Mouse (Mus musculus) inflammation-experienced regulatory T-cells, adult 6 months (primary cell): Measurements from ENCODE around the gene Palmd. TPM values are rescaled to one million over a fixed set of nuclear protein-coding genes. Genes with fewer than 3 reads are reported as not detected.

Experiments
- ATAC-seq: one replicate; pipeline ENCODE4 v1.8.0; 2017
- polyA plus RNA-seq, 3 experiments: library from polyadenylated mRNA; unstranded; fragments of 100-300 nt; shearing (Covaris generic); gene quantifications; one replicate each; pipeline ENCODE4 v1.2.1; 2017

Palmd gene
- polyA plus RNA-seq, 3 experiments from 2014 or later, result not detected

- ATAC-seq, result no peak
Observed at GRCm38 (mm10) chr3:116891436-116892205, 77.2 kb downstream of the Palmd start.

GRCm38 (mm10) chr3:116890576-116890975 is 78.2 kb downstream of the Palmd start:
- ATAC-seq, result no peak

GRCm38 (mm10) chr3:116889358-116889757 is 79.4 kb downstream of the Palmd start:
- ATAC-seq, result no peak

GRCm38 (mm10) chr3:116884941-116885340 is 83.8 kb downstream of the Palmd start:
- no peak for ATAC-seq

- ATAC-seq, result no peak
Observed at GRCm38 (mm10) chr3:116882221-116882960, 86.4 kb downstream of the Palmd start.

GRCm38 (mm10) chr3:116870372-116870771 is 98.4 kb downstream of the Palmd start:
- ATAC-seq, result no peak

Other genes starting within 250 kb of the Palmd start
- 1 to 10 TPM; 1.8 to 3.1 (median 1.8) TPM for gene Agl, start 160.8 kb downstream of the Palmd start, polyA plus RNA-seq
- gene Frrs1, start 109.5 kb downstream of the Palmd start, polyA plus RNA-seq, result 10 to 100 TPM; 11.5 to 44.9 (median 39.7) TPM
- gene 4930455H04Rik, start 720 bp downstream of the Palmd start, polyA plus RNA-seq, result not detected